Mouse (Mus musculus): ENCODE data around the gene Arhgef12.
"Not testable (repeated sequence)": the region's sequence is repeated elsewhere in the genome, so short reads cannot be mapped to it uniquely, and the experiment has no call there.

Arhgef12 gene

DNA sequence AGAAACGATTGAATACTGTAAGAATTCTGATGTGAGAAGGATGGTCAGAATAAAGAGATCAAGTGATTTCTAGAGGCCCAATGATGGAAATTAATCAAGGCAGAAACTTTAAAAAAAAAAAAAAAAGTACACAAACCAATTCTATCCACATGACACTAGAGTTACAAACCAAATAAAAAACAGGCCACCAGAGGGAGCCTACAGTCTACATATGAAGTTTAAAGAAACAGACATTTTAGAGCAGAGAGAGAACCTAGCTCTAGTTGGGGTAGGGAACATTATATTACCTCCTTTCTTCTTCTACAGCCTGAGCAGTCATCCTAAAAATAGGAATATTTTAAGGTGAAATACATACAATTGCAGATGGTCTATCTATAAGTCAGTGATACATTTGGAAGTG lies 107.0 kb downstream of the Arhgef12 start:
- peak; percentile 27 for DNase-seq (ENCODE audit: low spot score)

GRCm38 (mm10) chr9:42997526-42997925 lies 109.5 kb downstream of the Arhgef12 start:
- no peak for DNase-seq (ENCODE audit: low spot score)

DNA sequence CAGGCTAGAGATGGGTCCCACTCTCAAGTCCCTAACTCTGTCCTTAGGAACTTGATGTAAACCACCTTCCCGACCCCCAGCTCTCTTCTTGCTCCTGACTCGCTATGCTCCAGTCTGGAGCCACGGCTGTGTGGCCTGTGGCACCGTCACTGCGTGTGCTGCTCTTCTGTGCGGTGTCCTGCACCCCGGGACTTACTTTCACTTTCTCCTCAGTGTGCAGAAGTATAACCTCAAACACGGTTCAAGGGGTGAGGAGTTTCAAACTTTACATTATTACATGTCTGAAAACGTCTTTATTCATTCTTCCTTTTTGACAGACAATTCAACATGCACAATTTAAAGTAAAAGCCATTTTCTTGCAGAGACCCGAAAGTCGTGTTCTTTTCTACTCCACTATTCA lies 111.7 kb downstream of the Arhgef12 start:
- DNase-seq (ENCODE audit: low spot score): no peak

- no peak for DNase-seq (ENCODE audit: low spot score)
Measured at GRCm38 (mm10) chr9:42994708-42995107, 112.3 kb downstream of the Arhgef12 start.

DNA sequence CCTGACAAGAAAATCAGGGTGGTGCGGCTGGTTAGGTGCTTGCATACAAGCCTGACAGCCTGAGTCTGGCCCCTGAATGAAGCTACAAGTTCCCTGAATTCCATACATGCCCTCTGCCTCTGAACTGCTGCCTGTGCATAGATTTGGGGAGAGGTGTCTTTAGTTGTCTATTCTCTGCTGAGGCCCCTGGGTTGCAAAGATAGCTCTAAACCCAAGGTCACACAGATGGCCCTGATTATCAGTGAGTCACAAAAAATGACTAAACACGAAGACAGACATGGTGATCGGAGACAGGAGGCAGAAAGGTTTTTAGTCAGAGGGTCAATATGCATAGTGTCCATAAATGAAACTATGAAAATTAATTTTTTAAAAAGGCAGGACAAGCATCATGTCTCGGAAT lies 113.4 kb downstream of the Arhgef12 start:
- no peak for DNase-seq (ENCODE audit: low spot score)

DNA sequence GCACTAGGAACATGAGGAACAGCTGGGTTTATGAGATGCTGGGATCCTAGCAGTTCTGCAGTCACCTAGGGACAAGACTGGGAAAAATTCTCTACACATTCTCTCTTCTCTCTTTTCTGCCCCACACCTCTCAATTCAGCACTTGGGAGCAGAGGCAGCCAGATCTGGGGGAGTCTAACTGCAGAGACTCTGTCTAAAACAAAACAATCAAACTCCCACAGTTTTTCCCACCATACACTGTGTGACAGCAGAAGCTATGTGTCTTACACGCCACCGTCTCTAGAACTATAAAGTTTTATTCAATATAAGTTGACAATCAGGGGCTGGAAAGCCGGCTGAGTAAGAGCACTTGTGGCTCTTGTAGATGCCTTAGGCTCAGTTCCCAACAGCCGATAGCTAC lies 119.1 kb downstream of the Arhgef12 start:
- no peak for DNase-seq (ENCODE audit: low spot score)

DNA sequence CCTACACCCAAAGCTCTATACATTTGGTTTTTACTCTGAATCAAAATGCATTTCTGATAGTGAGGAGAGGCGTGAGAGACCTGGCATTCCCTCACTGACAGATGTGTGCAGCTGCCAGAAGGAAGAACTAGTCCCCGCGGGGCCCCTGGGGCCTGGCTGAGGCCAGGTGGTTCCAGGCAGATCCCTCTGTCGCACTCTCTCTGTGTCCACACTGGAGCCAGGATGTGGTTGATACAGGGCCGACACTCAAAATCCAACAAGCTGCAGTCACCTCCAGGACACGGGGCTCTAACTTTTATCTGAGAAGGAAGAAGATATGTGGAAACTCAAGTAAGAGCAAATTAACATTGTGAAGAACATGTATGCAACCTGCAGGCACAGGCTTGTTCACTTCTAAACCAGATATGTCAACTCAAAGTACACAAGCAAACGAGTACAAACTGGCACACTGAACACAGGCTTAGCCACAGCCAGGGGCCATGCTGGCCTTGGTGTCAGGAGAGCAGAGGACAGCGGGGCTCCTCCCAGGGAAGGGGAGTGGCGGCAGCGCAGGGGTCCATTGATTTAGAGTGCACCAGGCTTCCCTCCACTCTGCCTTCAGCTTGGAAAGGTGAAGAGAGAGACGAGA lies 138.0 kb downstream of the Arhgef12 start:
- DNase-seq (ENCODE audit: low spot score): peak; percentile 15

DNA sequence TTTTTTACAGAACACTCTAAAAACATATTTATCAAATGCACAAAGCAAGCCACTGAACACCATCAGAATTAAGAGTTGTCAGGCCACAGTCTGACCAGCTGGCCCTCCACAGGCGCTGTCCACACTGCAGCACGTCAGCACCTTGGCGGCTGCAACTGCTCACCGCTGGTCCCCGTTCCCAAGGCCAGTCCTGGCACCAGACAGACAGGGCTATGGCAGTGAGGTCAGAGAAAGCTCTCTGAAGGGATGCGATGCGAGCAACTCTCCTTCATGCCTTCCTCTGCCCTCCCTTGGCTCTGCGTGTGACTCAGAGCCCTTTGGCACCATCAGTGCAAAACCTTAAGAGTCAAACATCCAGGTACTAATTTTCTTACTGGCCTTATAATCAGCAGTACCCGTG lies 139.3 kb downstream of the Arhgef12 start:
- no peak for DNase-seq (ENCODE audit: low spot score)

DNA sequence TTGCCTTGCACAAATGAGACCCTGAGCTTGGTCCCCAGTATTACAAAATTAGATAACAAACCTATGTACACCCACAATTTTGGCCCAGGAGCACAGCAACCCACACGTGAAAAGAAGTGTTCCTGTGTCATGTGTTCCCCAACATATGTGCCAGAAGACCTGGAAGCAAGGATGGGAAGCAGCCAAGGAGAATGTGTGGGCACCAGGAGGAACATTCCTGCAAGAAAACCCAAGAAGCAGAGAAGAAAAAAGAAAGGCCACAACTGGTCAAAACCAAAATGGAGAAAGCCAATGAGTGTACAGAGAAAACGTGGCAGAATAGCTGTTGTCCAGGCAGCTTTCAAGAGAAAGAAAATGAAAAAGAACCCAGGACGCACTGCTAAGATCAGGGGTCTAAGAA lies 142.2 kb downstream of the Arhgef12 start:
- not testable (repeated sequence) for DNase-seq (ENCODE audit: low spot score)

DNA sequence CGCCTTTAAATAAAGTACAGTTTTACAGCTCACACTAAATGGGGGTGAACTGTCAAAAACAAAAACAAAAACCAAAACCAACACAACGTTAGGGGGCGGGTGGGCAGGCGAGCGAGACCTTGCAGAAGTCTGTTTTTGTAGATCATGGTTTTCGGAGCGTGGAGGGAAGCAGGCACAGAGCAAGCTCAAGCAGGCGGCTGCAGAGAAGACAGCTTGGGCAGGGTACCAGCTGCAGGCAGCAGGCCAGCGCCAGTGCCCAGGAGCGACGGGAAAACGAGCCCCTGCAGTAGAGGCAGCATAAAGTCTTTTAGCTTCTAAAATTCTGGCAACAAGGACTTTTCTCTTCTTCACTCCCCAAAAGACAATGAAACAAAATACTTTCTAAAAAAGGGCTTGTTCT lies 142.7 kb downstream of the Arhgef12 start:
- DNase-seq (ENCODE audit: low spot score): no peak

- DNase-seq (ENCODE audit: low spot score): no peak
Measured at GRCm38 (mm10) chr9:42962506-42962905, 144.5 kb downstream of the Arhgef12 start.

GRCm38 (mm10) chr9:42958401-42958800 lies 148.6 kb downstream of the Arhgef12 start:
- DNase-seq (ENCODE audit: low spot score): no peak

DNA sequence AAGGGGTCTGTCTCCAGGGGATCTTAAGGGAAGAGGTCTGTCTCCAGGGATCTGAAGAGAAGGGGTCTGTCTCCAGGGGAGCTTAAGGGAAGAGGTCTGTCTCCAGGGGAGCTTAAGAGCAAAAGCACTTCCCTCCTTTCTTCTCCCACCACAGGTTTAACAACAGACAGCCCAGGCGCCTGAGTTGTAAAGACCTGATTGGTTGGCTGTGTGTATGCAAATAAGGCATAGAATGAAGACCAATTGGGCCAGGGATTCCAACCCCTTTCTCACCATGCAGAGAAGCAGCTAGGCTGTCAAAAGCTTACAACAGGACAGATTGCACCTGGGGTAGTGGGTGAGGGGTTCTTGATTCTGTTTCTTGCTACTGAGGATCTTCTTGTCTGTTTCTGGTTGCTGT lies 158.7 kb downstream of the Arhgef12 start:
- DNase-seq (ENCODE audit: low spot score): no peak

GRCm38 (mm10) chr9:42945174-42945573 lies 161.9 kb downstream of the Arhgef12 start:
- DNase-seq (ENCODE audit: low spot score): no peak

DNA sequence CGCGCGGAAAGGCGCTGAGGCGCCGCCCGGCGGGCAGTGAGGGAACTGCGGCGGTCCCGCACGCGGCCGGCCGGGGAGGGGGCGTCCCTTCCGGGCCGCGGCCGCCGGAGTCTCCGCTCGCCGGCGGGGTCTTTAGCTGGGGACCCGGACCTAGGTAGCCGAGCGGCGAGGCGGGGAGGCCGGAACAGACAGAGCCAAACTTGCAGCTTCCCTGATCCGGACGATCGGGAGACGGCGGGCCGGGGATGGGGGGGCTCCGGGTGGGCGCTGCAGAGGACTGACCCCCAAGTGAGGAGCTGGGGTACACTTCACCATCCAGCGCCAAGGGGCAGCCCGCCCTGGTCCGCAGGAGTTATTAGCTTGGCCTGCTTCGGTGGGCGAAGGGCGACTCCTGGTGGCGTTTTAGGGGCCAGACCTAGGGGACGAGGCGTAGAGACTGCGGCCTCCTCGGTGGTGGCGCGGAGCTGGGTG lies 162.5 kb downstream of the Arhgef12 start:
- peak; percentile 83 for DNase-seq (ENCODE audit: low spot score)

GRCm38 (mm10) chr9:42943781-42944535 lies 163.1 kb downstream of the Arhgef12 start, which contains the start of gene Grik4:
Grik4 (minus strand) TSS chr9:42944493.
- DNase-seq (ENCODE audit: low spot score): no peak

DNA sequence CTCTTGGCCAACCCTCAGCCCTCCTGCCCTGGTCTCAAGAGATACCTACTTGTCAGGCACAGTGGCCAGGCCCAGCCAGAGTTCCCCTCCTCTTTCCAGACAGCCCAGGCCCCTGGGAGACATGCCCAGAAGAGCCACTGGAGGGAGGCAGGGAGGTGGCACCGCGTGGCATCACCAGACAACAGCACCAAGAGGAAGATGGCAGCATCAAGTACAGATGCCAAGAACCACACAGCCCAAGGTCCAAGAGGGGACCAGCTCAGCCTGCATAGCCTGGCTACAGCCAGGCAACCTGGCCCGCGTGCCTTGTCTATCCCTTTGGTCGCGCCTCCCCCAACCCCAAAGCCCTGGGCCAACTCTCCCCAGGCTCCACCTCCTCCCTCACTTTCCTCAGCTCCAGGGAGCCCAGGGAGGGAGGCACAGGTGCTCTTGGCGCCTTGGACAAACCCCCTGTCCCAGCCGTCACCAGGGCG lies 163.9 kb downstream of the Arhgef12 start:
- DNase-seq (ENCODE audit: low spot score): no peak

- no peak for DNase-seq (ENCODE audit: low spot score)
Measured at GRCm38 (mm10) chr9:42942148-42942547, 164.9 kb downstream of the Arhgef12 start.

DNA sequence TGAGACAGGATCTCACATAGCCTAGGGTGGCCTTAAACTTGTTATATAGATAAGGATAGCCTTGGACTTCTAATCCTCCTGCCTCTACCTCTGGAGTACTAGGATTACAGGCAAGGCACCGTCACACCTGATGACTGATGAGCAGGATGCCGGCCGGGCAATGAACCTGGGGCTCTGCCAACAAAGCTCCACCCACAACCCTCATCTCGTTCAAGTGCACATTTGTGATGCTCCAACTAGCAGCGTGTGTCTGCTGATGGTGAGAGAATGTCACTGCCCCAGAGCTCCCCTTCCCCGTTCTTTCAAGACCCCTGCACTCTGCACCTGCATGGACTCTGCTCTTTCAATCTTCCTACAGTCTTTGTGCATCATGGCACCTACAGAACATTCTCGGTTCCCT lies 174.9 kb downstream of the Arhgef12 start:
- no peak for DNase-seq (ENCODE audit: low spot score)

DNA sequence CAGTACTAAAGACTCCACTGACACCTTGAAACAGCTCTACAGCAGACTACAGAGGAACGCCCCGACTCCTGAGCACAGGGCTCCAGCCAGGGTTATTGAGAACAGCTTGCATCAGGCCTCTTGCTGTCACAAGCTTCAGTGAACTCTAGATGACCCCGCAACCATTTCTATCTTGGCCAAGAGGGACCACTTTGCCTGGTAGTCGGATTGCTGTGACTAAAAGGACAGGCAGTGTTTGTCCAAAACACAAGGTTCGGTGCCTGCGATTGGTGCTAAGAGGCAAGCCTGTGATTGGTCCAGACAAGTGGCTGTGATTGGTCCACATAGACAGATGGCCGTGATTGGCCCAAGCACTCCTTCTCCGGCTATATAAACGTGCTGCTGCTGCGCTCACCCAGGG lies 179.5 kb downstream of the Arhgef12 start:
- DNase-seq (ENCODE audit: low spot score): no peak

DNA sequence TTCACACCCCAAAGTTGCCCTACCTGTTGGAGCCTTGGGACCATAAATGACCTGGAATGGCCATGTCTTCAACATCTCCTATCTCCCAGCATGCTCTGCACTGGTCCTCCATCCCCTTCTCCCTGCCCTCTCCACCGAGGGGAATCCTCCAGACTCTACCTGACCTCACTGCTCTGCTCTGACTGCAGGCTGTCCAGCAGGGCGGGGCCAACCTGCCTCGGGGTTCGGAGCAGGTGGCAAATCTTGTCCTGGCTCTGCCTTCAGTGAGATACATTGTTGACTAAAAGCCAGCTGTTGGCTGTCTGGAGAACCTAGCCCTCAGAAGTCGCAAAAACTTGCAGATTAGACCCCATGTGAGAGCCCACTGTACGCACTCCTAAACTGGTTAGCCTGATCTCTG lies 180.5 kb downstream of the Arhgef12 start:
- DNase-seq (ENCODE audit: low spot score): no peak

DNA sequence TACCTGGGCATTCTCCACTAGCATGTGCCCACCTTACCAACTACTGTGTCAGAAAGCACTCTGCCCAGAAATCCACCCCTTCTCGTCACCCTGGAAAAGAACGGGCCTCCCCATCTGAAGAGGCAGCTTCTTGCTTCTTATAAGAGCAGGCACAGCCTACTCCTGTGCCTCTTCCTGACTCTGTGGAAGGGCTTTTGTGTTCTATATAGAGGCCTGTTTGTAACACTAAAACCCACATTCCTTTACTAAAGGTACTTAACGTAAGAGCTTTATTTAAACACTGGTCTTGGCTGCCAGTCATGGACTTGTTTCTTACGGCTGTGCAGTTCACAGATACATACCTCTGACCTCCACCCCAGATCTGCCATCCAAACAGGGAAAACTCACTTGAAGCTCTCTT lies 185.2 kb downstream of the Arhgef12 start:
- no peak for DNase-seq (ENCODE audit: low spot score)

DNA sequence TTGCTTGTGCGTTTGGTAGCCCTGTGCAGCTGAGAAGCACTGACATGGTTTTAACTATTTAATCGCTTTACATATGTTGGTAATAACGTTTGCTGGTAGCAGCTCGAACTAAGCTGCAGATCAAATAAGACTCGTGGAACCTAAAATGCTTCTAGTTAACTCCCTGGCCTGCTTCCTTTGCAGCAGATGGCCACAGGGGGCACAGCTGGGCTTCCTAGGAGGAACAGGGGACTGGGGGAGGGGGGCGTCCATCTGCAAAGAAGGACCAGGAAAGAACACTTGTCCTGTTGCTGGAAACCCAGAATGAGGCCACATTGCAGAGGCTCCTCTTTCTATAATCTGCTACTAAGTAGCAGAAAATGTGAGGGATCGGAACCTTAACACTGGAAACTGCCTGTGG lies 186.8 kb downstream of the Arhgef12 start:
- no peak for DNase-seq (ENCODE audit: low spot score)

GRCm38 (mm10) chr9:42917911-42918310 lies 189.1 kb downstream of the Arhgef12 start:
- no peak for DNase-seq (ENCODE audit: low spot score)

Measured in urinary bladder, postnatal 25 days (tissue).